Mouse (Mus musculus): ENCODE data around the gene Rnf20. TPM values are rescaled to one million over a fixed set of nuclear protein-coding genes. Genes with fewer than 3 reads are reported as not detected.

Gene Rnf20
- total and polyA plus RNA-seq, 3 experiments = 40.8 to 58.1 (median 43.1) TPM

DNA sequence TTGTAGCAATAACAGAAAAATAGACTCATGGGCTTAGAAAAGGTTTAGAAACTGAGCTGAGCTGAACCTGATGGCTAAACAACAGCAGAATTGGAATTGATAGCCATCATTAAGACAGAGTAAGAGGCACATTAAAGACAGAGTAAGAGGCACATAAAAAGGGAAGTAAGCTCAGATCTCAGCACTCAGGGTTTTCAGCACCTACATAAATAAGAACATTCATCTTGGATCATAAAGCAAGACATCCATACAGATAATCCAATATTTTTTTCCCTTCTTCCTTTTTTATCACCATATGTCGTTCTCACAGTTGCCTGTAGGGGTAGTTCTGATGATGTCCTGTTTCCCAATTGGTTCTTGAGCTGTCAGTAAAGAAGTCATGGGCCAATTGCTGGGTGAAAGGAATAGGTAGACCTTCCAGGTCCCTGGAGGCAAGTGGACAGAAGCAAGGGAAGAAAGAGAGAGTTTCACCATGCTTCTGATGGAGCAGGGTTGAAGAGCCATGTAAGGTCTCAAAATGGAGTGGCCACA lies 27.7 kb upstream of the Rnf20 start:
- H3K27me3 ChIP-seq (ENCODE audit: control insufficient read depth in 1 of 2, insufficient read depth in 2 of 2, low read length in 2 of 2) = peaks cover 0 to 3% of the 10 kb centered on the region in 2 experiments; a peak in 3 of 4 replicates
- no peaks in the 10 kb centered on the region for H3K36me3 ChIP-seq (ENCODE audit: control insufficient read depth in 1 of 2, insufficient read depth in 2 of 2, low read length in 2 of 2)
- peak; percentile 60 for DNase-seq (ENCODE audit: low read depth, low spot score)
- no peak overlapping the region for H3K4me3 ChIP-seq (ENCODE audit: control insufficient read depth in 1 of 2, insufficient read depth in 1 of 2, low read depth in 2 of 2, low read length in 2 of 2)
- H3K27ac ChIP-seq (ENCODE audit: control insufficient read depth, low read depth, low read length) = no peak overlapping the region
- no peaks in the 10 kb centered on the region for H3K9me3 ChIP-seq (replicated peaks; ENCODE audit: insufficient read depth, low read length)
- no peak overlapping the region for H3K9ac ChIP-seq (ENCODE audit: control insufficient read depth, low read depth, low read length, poor library complexity, severe bottlenecking)
- H3K79me2 ChIP-seq (ENCODE audit: control insufficient read depth, insufficient read depth, low read length, poor library complexity) = no peaks in the 10 kb centered on the region
- TF ChIP-seq MAZ (IDR thresholded peaks at IDR 0.05; ENCODE audit: low read depth, low read length) = no peak
- TF ChIP-seq HCFC1 (IDR thresholded peaks at IDR 0.05; ENCODE audit: low read depth, low read length) = no peak
- no peak for TF ChIP-seq ZMIZ1 (IDR thresholded peaks at IDR 0.05; ENCODE audit: low read depth, low read length)
- no peak for TF ChIP-seq USF2 (IDR thresholded peaks at IDR 0.05; ENCODE audit: borderline replicate concordance in 1 of 2, insufficient read depth in 1 of 2, low read depth in 1 of 2, low read length in 2 of 2)
- no peak for TF ChIP-seq ZNF384 (IDR thresholded peaks at IDR 0.05; ENCODE audit: low read depth, low read length)
- no peak for TF ChIP-seq RAD21 (IDR thresholded peaks at IDR 0.05; ENCODE audit: low read depth, low read length)
- TF ChIP-seq BHLHE40 (IDR thresholded peaks at IDR 0.05; ENCODE audit: borderline replicate concordance, low read depth, low read length) = no peak
- TF ChIP-seq ETS1 (IDR thresholded peaks at IDR 0.05; ENCODE audit: low read depth, low read length) = no peak
- TF ChIP-seq GABPA (IDR thresholded peaks at IDR 0.05; ENCODE audit: low read depth, low read length) = no peak
- TF ChIP-seq MAX (IDR thresholded peaks at IDR 0.05; ENCODE audit: low read length) = no peak
- no peak for TF ChIP-seq GATA1 (IDR thresholded peaks at IDR 0.05; ENCODE audit: low read depth, low read length)
- no peak for TF ChIP-seq POLR2AphosphoS2 (IDR thresholded peaks at IDR 0.05; ENCODE audit: low read length)
- no peak for TF ChIP-seq NRF1 (IDR thresholded peaks at IDR 0.05; ENCODE audit: insufficient read depth, low read depth, low read length, poor library complexity, severe bottlenecking)
- H3K4me1 ChIP-seq (ENCODE audit: control insufficient read depth in 1 of 2, insufficient read depth in 2 of 2, low read length in 2 of 2) = 0 out of 4 replicates have a peak, but pooled peaks cover 0 to 3% of the 10 kb centered on the region in 2 experiments

DNA sequence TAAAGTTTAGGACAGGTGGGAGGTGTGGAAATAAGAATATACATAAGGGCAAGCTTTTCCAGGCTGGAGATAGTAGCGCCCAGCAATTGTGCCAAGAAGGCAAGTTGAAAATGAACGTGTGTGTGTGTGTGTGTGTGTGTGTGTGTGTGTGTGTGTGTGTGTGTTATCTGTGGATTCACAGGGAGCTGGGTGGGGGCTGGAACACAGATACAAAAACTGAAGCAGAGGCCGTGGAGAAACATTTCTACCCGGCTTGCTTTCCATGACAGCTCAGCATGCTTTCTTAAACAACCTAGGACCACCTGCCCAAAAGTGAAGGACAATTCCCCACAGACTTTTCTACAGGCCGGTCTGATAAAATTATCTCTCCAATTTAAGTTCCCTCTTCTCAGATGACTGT lies 27.2 kb upstream of the Rnf20 start:
- H3K79me2 ChIP-seq (ENCODE audit: control insufficient read depth, insufficient read depth, low read length, poor library complexity) = no peaks in the 10 kb centered on the region
- DNase-seq (ENCODE audit: low read depth, low spot score) = no peak
- H3K36me3 ChIP-seq (ENCODE audit: control insufficient read depth in 1 of 2, insufficient read depth in 2 of 2, low read length in 2 of 2) = no peaks in the 10 kb centered on the region
- H3K27me3 ChIP-seq (ENCODE audit: control insufficient read depth in 1 of 2, insufficient read depth in 2 of 2, low read length in 2 of 2) = peaks cover 0 to 3% of the 10 kb centered on the region in 2 experiments; a peak in 3 of 4 replicates
- 0 out of 4 replicates have a peak, but pooled peaks cover 0 to 3% of the 10 kb centered on the region in 2 experiments for H3K4me1 ChIP-seq (ENCODE audit: control insufficient read depth in 1 of 2, insufficient read depth in 2 of 2, low read length in 2 of 2)
- no peak for TF ChIP-seq UBTF (IDR thresholded peaks at IDR 0.05; ENCODE audit: borderline replicate concordance, insufficient read depth, low read depth, low read length)
- TF ChIP-seq NRF1 (IDR thresholded peaks at IDR 0.05; ENCODE audit: insufficient read depth, low read depth, low read length, poor library complexity, severe bottlenecking) = no peak
- TF ChIP-seq JUND (IDR thresholded peaks at IDR 0.05; ENCODE audit: low read depth, low read length) = no peak
- no peak for TF ChIP-seq MYC (IDR thresholded peaks at IDR 0.05; ENCODE audit: low read depth, low read length)
- TF ChIP-seq GABPA (IDR thresholded peaks at IDR 0.05; ENCODE audit: low read depth, low read length) = no peak
- TF ChIP-seq MAFK (IDR thresholded peaks at IDR 0.05; ENCODE audit: borderline replicate concordance, low read depth, low read length) = no peak
- TF ChIP-seq USF1 (IDR thresholded peaks at IDR 0.05; ENCODE audit: low read depth, low read length) = no peak
- TF ChIP-seq GATA1 (IDR thresholded peaks at IDR 0.05; ENCODE audit: low read depth, low read length) = no peak
- no peak for TF ChIP-seq KAT2A (conservative IDR thresholded peaks at IDR 0.05; ENCODE audit: low read depth, low read length)
- no peak for TF ChIP-seq CHD1 (IDR thresholded peaks at IDR 0.05; ENCODE audit: low read depth, low read length)
- no peak for TF ChIP-seq POLR2AphosphoS5 (IDR thresholded peaks at IDR 0.05; ENCODE audit: borderline replicate concordance, low read depth, low read length)
- no peak overlapping the region for H3K27ac ChIP-seq (ENCODE audit: control insufficient read depth, low read depth, low read length)
- no peaks in the 10 kb centered on the region for H3K9me3 ChIP-seq (replicated peaks; ENCODE audit: insufficient read depth, low read length)
- H3K9ac ChIP-seq (ENCODE audit: control insufficient read depth, low read depth, low read length, poor library complexity, severe bottlenecking) = no peak overlapping the region
- H3K4me3 ChIP-seq (ENCODE audit: control insufficient read depth in 1 of 2, insufficient read depth in 1 of 2, low read depth in 2 of 2, low read length in 2 of 2) = no peak overlapping the region

Measured in MEL (cell line).